Mouse (Mus musculus): ENCODE data around the gene Bcat1. TPM values are rescaled to one million over a fixed set of nuclear protein-coding genes. Genes with fewer than 3 reads are reported as not detected.
A peak's percentile ranks its signal among the peaks of the same experiment; 100 is the strongest.

Bcat1 gene
- 98.5 and 101 TPM in 2 replicates for polyA plus RNA-seq (2015; fragmentation: Nextera tagmentation; extraction: Ambion mirVana)

GRCm38 (mm10) chr6:145075548-145076224 is at the start of gene Bcat1:
Bcat1 (minus strand) TSS chr6:145076184.
- no peaks in the 10 kb centered on the region for H3K9me3 ChIP-seq
- no peaks in the 10 kb centered on the region for H3K36me3 ChIP-seq
- 0 out of 2 replicates have a peak, but pooled peaks cover 3% of the 10 kb centered on the region for H3K27me3 ChIP-seq
- H3K4me1 ChIP-seq (replicated peaks) = peaks cover 15% of the 10 kb centered on the region
- H3K9ac ChIP-seq = peak within 1 kb of the TSS; percentile 74
- under 1% methylated on average over 39 of the region's 39 CpGs for WGBS
- ATAC-seq (ENCODE audit: low FRiP score) = peak; percentile 79
- no peak within 1 kb of the TSS for H3K27ac ChIP-seq
- H3K4me2 ChIP-seq = peak within 1 kb of the TSS; percentile 99
- peak within 1 kb of the TSS; percentile 50 for H3K4me3 ChIP-seq

DNA sequence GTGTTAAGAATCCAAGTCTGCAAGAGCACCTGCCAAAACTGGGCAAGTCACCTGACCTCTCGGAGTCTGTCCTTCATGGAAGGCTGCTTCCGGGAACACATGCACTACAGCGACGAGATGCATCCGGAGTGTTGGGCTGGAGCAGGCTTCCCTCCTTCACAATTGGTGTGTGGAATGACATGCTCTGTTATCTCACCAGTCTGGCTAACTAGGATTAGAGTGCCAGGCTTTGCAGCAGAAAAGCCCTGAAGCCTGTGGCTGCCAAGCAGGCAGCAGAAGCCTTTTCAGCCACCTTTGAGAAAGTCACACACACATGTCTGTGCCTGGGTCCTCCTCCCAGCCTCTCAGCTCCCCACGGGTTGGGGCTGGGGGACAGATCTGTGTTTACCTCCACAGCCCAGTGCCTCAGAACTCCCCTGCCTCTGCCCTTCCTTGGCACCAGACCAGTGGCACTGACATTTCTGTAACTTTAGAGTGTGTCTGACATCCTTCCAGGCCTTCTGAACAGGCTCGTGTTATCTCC is 49.7 kb upstream of the Bcat1 start:
- H3K9me3 ChIP-seq = no peaks in the 10 kb centered on the region
- H3K27ac ChIP-seq = no peak overlapping the region
- 71% methylated on average over 7 of the region's 7 CpGs for WGBS
- H3K4me1 ChIP-seq (replicated peaks) = peaks cover 12% of the 10 kb centered on the region; the same call in 1 of the 2 replicates
- peaks cover 11% of the 10 kb centered on the region; the same call in 1 of the 2 replicates for H3K27me3 ChIP-seq
- no peak overlapping the region for H3K4me3 ChIP-seq
- H3K36me3 ChIP-seq = no peaks in the 10 kb centered on the region
- no peak overlapping the region for H3K4me2 ChIP-seq
- H3K9ac ChIP-seq = no peak overlapping the region
- no peak for ATAC-seq (ENCODE audit: low FRiP score)

DNA sequence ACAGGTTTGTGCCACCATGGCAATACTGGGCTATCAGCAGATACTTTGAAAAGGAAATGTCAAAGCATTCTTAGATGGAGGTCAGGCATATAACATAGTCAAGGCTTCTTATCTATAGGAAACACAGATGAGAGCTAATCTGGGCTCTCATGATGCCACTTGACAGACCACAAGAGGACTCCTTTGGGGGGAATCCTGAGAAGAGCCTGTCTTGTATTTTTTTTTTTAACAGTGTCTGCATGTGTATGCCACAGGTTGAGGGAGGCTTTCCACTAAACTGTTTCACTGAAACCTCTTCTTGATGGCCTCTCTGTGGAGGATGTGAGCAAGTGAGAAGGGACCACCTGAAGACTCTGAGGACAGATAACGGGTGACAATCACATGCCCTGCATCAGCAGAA is 48.6 kb upstream of the Bcat1 start:
- 85% methylated on average over 1 of the region's 1 CpGs for WGBS
- Histone ChIP-seq H3K4me1 (replicated peaks) (peaks cover 12% of the 10 kb centered on the region; the same call in 1 of the 2 replicates), H3K27me3 (peaks cover 11% of the 10 kb centered on the region; the same call in 1 of the 2 replicates), H3K27ac (no peak overlapping the region), H3K4me2 (no peak overlapping the region), H3K4me3 (no peak overlapping the region), H3K36me3 (no peaks in the 10 kb centered on the region), H3K9me3 (no peaks in the 10 kb centered on the region), H3K9ac (no peak overlapping the region)
- no peak for ATAC-seq (ENCODE audit: low FRiP score)

DNA sequence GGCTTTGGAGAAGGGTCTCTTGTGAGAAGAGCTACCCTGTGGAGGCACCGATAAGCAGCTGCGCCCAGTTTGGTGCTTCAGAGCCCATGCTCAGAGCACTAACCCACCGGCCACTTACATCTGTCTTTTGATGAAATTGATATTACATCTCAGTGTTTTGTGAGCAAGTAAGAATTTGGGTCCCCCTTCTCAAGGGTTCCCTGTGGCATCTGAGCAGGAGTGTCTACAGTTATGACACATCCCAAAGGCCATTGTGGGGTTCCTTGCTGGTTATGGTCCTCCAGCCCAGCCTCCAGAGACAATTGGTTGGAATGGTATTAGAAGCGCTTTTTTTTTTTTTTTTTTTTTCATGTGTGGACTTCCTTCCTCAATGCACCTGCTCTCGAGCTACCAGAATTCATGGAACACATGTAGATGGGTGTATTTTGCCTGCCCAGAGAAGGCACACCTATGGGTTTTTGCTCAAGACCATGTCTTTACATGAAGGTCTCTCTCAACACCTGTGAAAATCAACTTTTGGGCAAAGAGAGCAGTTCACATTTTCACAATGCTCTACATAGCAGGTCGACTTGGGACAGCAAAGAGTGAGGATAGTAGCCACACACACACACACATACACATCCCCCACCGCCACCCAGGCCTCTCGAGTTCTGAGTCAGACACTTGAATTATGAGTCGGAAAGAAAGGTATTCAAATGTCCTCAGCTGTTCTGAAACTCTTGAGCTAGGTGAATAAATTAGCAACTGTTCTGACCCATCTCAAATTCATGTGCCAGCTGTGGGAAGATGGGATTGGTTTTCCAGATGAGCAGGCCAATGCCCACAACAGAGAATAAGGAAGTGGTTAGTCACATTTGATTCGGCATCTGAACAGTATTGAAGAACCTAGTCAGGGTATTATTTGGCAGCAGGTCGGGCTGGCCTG is 47.4 kb upstream of the Bcat1 start:
- 85% methylated on average over 11 of the region's 11 CpGs for WGBS
- no peak for ATAC-seq (ENCODE audit: low FRiP score)

GRCm38 (mm10) chr6:145122423-145123059 is 46.6 kb upstream of the Bcat1 start:
- ATAC-seq (ENCODE audit: low FRiP score) = no peak
- Histone ChIP-seq H3K27me3 (peaks cover 11% of the 10 kb centered on the region; the same call in 1 of the 2 replicates), H3K4me3 (no peak overlapping the region)

More for the DNA sequence above, 47.4 kb upstream of the Bcat1 start:
- H3K9me3 ChIP-seq = no peaks in the 10 kb centered on the region
- H3K4me3 ChIP-seq = no peak overlapping the region
- peaks cover 12% of the 10 kb centered on the region; the same call in 1 of the 2 replicates for H3K4me1 ChIP-seq (replicated peaks)
- no peak overlapping the region for H3K27ac ChIP-seq
- no peak overlapping the region for H3K4me2 ChIP-seq
- H3K36me3 ChIP-seq = no peaks in the 10 kb centered on the region
- no peak overlapping the region for H3K9ac ChIP-seq
- peaks cover 11% of the 10 kb centered on the region; the same call in 1 of the 2 replicates for H3K27me3 ChIP-seq

GRCm38 (mm10) chr6:145121590-145122420 is 45.8 kb upstream of the Bcat1 start:
- Histone ChIP-seq H3K27me3 (peaks cover 11% of the 10 kb centered on the region; the same call in 1 of the 2 replicates), H3K4me3 (no peak overlapping the region), H3K4me2 (no peak overlapping the region), H3K9me3 (no peaks in the 10 kb centered on the region), H3K9ac (no peak overlapping the region), H3K36me3 (no peaks in the 10 kb centered on the region), H3K27ac (no peak overlapping the region), H3K4me1 (replicated peaks) (peaks cover 15% of the 10 kb centered on the region; the same call in 1 of the 2 replicates)
- ATAC-seq (ENCODE audit: low FRiP score) = no peak
- WGBS = 47% methylated on average over 21 of the region's 21 CpGs

More at GRCm38 (mm10) chr6:145122423-145123059, 46.6 kb upstream of the Bcat1 start:
- Histone ChIP-seq H3K27ac (no peak overlapping the region), H3K4me2 (no peak overlapping the region), H3K9me3 (no peaks in the 10 kb centered on the region), H3K9ac (no peak overlapping the region), H3K4me1 (replicated peaks) (peaks cover 12% of the 10 kb centered on the region; the same call in 1 of the 2 replicates), H3K36me3 (no peaks in the 10 kb centered on the region)
- WGBS = 40% methylated on average over 8 of the region's 8 CpGs

GRCm38 (mm10) chr6:145120787-145121589 is 45.0 kb upstream of the Bcat1 start:
- H3K4me3 ChIP-seq = no peak overlapping the region

GRCm38 (mm10) chr6:145120086-145120485 is 44.1 kb upstream of the Bcat1 start:
- WGBS = 75% methylated on average over 2 of the region's 2 CpGs
- H3K27me3 ChIP-seq = peaks cover 11% of the 10 kb centered on the region; the same call in 1 of the 2 replicates
- H3K27ac ChIP-seq = no peak overlapping the region
- H3K36me3 ChIP-seq = no peaks in the 10 kb centered on the region
- no peak for ATAC-seq (ENCODE audit: low FRiP score)
- no peak overlapping the region for H3K9ac ChIP-seq
- no peak overlapping the region for H3K4me3 ChIP-seq
- no peak overlapping the region for H3K4me2 ChIP-seq
- H3K4me1 ChIP-seq (replicated peaks) = peaks cover 24% of the 10 kb centered on the region
- no peaks in the 10 kb centered on the region for H3K9me3 ChIP-seq

More at GRCm38 (mm10) chr6:145120787-145121589, 45.0 kb upstream of the Bcat1 start:
- Histone ChIP-seq H3K4me2 (no peak overlapping the region), H3K9ac (no peak overlapping the region), H3K27ac (no peak overlapping the region), H3K9me3 (no peaks in the 10 kb centered on the region), H3K36me3 (no peaks in the 10 kb centered on the region), H3K27me3 (peaks cover 11% of the 10 kb centered on the region; the same call in 1 of the 2 replicates), H3K4me1 (replicated peaks) (peaks cover 23% of the 10 kb centered on the region)
- 53% methylated on average over 18 of the region's 18 CpGs for WGBS
- ATAC-seq (ENCODE audit: low FRiP score) = no peak

DNA sequence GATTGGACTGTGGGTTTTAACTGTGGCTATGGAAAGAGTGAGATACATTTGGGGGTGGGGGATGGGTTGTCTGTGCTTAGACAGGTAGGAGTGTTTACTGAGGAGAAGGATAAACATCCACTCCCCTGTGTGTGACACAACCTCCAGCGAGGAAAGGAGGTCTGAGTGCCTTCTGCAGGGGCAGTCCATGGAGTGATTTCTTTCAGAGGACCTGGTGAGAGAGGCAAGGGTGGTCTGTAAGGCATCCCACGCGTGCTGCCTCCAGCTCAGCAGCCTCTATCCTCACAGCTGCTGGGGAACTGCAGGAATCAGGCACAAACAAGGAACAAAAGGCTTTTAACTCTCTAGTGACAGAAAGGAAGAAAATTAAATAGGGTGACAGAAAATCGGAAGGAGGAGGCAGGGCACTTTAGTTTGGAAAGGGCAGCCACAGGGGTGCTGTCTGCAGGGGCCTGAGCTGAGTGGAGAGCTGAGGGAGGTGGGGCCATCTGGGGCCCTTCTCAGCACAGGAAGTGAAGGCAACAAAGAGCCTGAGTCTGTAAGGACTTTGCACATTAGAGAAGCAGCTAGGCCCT is 40.2 kb upstream of the Bcat1 start:
- WGBS = 7% methylated on average over 4 of the region's 4 CpGs
- no peaks in the 10 kb centered on the region for H3K9me3 ChIP-seq
- 0 out of 2 replicates have a peak overlapping the region, but pooled peaks have one; percentile 1 for H3K4me2 ChIP-seq
- H3K4me1 ChIP-seq (replicated peaks) = peaks cover 12% of the 10 kb centered on the region
- 0 out of 2 replicates have a peak overlapping the region, but pooled peaks have one; percentile 24 for H3K9ac ChIP-seq
- H3K4me3 ChIP-seq = no peak overlapping the region
- peak overlapping the region; percentile 35 for H3K27ac ChIP-seq
- H3K27me3 ChIP-seq = 0 out of 2 replicates have a peak, but pooled peaks cover 3% of the 10 kb centered on the region
- no peaks in the 10 kb centered on the region for H3K36me3 ChIP-seq
- no peak; the same call in 1 of the 2 replicates for ATAC-seq (ENCODE audit: low FRiP score)

GRCm38 (mm10) chr6:145115476-145116097 is 39.6 kb upstream of the Bcat1 start, which contains the start of gene Lrmp:
Lrmp (plus strand) TSS chr6:145115653.
- ATAC-seq (ENCODE audit: low FRiP score) = no peak
- Histone ChIP-seq H3K4me3 (no peak within 1 kb of the TSS), H3K4me2 (0 out of 2 replicates have a peak within 1 kb of the TSS, but pooled peaks have one; percentile 1), H3K9ac (0 out of 2 replicates have a peak within 1 kb of the TSS, but pooled peaks have one; percentile 24), H3K9me3 (no peaks in the 10 kb centered on the region), H3K36me3 (no peaks in the 10 kb centered on the region), H3K4me1 (replicated peaks) (peaks cover 12% of the 10 kb centered on the region), H3K27me3 (no peaks in the 10 kb centered on the region), H3K27ac (peak within 1 kb of the TSS; percentile 35)
- 73% methylated on average over 6 of the region's 6 CpGs for WGBS
